Mouse (Mus musculus) right cerebral cortex, postnatal 36 days (tissue): ENCODE measurements around the gene Myo1d.
A peak's percentile ranks its signal among the peaks of the same experiment; 100 is the strongest.

Experiments used
- DNase-seq, 2 experiments: peaks; one replicate each; pipeline ENCODE4 v3.0.0; 2022; ENCODE audit warnings: low spot score in 2 of 2, mixed read lengths in 1 of 2

Gene Myo1d

GRCm38 (mm10) chr11:80614949-80615725 is 164.7 kb downstream of the Myo1d start:
- DNase-seq = peak; percentile 62 to 79

GRCm38 (mm10) chr11:80614418-80614817 is 165.4 kb downstream of the Myo1d start:
- peak in 1 of 2 experiments; percentile 66 for DNase-seq

GRCm38 (mm10) chr11:80613534-80613933 is 166.3 kb downstream of the Myo1d start:
- no peak for DNase-seq

GRCm38 (mm10) chr11:80602707-80603441 is 177.0 kb downstream of the Myo1d start:
- peak; percentile 88 to 94 for DNase-seq

GRCm38 (mm10) chr11:80602041-80602458 is 177.8 kb downstream of the Myo1d start:
- peak; percentile 41 to 55 for DNase-seq

GRCm38 (mm10) chr11:80601040-80601864 is 178.6 kb downstream of the Myo1d start:
- DNase-seq = no peak

GRCm38 (mm10) chr11:80595482-80595881 is 184.3 kb downstream of the Myo1d start:
- no peak for DNase-seq

- no peak for DNase-seq
These were observed 190.4 kb downstream of the Myo1d start for GRCm38 (mm10) chr11:80589387-80589786.

GRCm38 (mm10) chr11:80585761-80586160 is 194.1 kb downstream of the Myo1d start:
- no peak for DNase-seq

- no peak for DNase-seq
These were observed 194.6 kb downstream of the Myo1d start for GRCm38 (mm10) chr11:80585211-80585610.

GRCm38 (mm10) chr11:80580494-80580893 is 199.3 kb downstream of the Myo1d start:
- no peak for DNase-seq

GRCm38 (mm10) chr11:80577747-80578640 is 201.8 kb downstream of the Myo1d start:
- DNase-seq = peak; percentile 74 to 83

GRCm38 (mm10) chr11:80575794-80576193 is 204.0 kb downstream of the Myo1d start:
- DNase-seq = no peak

GRCm38 (mm10) chr11:80566286-80566685 is 213.5 kb downstream of the Myo1d start:
- peak; percentile 26 to 62 for DNase-seq

- no peak for DNase-seq
These were observed 214.6 kb downstream of the Myo1d start for GRCm38 (mm10) chr11:80564975-80565965.

GRCm38 (mm10) chr11:80562479-80562878 is 217.3 kb downstream of the Myo1d start:
- DNase-seq = no peak

- DNase-seq = no peak
These were observed 219.1 kb downstream of the Myo1d start for GRCm38 (mm10) chr11:80560770-80561169.

- peak; percentile 36 to 71 for DNase-seq
These were observed 224.4 kb downstream of the Myo1d start for GRCm38 (mm10) chr11:80555416-80555815.

GRCm38 (mm10) chr11:80553046-80553445 is 226.8 kb downstream of the Myo1d start:
- DNase-seq = no peak

GRCm38 (mm10) chr11:80551634-80552033 is 228.2 kb downstream of the Myo1d start:
- DNase-seq = no peak
